Mouse (Mus musculus) G1E (cell line): Measurements from ENCODE around the gene Sltm.

Experiments used
- CTCF ChIP-seq: IDR thresholded peaks from 2 replicates; pipeline ENCODE4 v1.5.1; 2012; ENCODE audit warnings: low read depth, low read length, inconsistent platforms, mixed read lengths
- GATA1 ChIP-seq: IDR thresholded peaks from 2 replicates; pipeline ENCODE4 v1.6.1; 2012; ENCODE audit warnings: borderline replicate concordance, low read length, inconsistent platforms, mixed read lengths
- POLR2AphosphoS5 ChIP-seq: IDR thresholded peaks from 2 replicates; pipeline ENCODE4 v1.6.1; 2012; ENCODE audit warnings: low read depth, low read length, inconsistent platforms; ENCODE audit not compliant: insufficient replicate concordance
- TAL1 ChIP-seq: conservative IDR thresholded peaks from 2 replicates; pipeline ENCODE4 v1.6.1; 2012; ENCODE audit warnings: low read depth, low read length, inconsistent platforms, mixed read lengths

GRCm38 (mm10) chr9:70602186-70602845 lies 59.8 kb downstream of the Sltm start:
- TF ChIP-seq CTCF (no peak), GATA1 (no peak), POLR2AphosphoS5 (no peak), TAL1 (no peak)
